Mouse (Mus musculus) monocyte, adult 5-6 weeks (primary cell): ENCODE measurements around the gene Ttc38. TPM values are rescaled to one million over a fixed set of nuclear protein-coding genes. Genes with fewer than 3 reads are reported as not detected.

Experiments used
- ATAC-seq: fragments of 153-309, 156-312 bp; replicated peaks from 2 replicates; pipeline ENCODE4 v1.8.0; 2017; ENCODE audit warnings: mild to moderate bottlenecking; ENCODE audit not compliant: low TSS enrichment, insufficient number of reproducible peaks, severe bottlenecking, poor library complexity, low FRiP score
- total RNA-seq: library from RNA; stranded (forward); fragments of 200-1000, 200-491, 200-594 nt; gene quantifications from 3 replicates; pipeline ENCODE4 v1.2.3, GENCODE M21; 2017

Ttc38 gene
- 6.7 to 8.5 TPM (median 7.5 TPM) in 3 replicates for total RNA-seq

- peak; percentile 92 for ATAC-seq
These were observed at the start of gene Ttc38 for GRCm38 (mm10) chr15:85831954-85832590. TSS of gene Ttc38 (plus strand) at chr15:85832306.

- ATAC-seq, result no peak
These were observed 49.0 kb upstream of the Ttc38 start for GRCm38 (mm10) chr15:85783146-85783545.

- ATAC-seq, result no peak
These were observed 47.8 kb upstream of the Ttc38 start for GRCm38 (mm10) chr15:85784341-85784740.

- no peak for ATAC-seq
These were observed 45.4 kb upstream of the Ttc38 start for GRCm38 (mm10) chr15:85786711-85787110.

GRCm38 (mm10) chr15:85787482-85787881 is 44.6 kb upstream of the Ttc38 start:
- no peak for ATAC-seq

- ATAC-seq, result no peak
These were observed 44.1 kb upstream of the Ttc38 start for GRCm38 (mm10) chr15:85788051-85788450.

GRCm38 (mm10) chr15:85788633-85789032 is 43.5 kb upstream of the Ttc38 start:
- no peak for ATAC-seq

GRCm38 (mm10) chr15:85791449-85791848 is 40.7 kb upstream of the Ttc38 start:
- ATAC-seq, result no peak

- no peak for ATAC-seq
These were observed 39.3 kb upstream of the Ttc38 start for GRCm38 (mm10) chr15:85792819-85793218.

GRCm38 (mm10) chr15:85795516-85795915 is 36.6 kb upstream of the Ttc38 start:
- ATAC-seq, result no peak

- no peak for ATAC-seq
These were observed 33.4 kb upstream of the Ttc38 start for GRCm38 (mm10) chr15:85798676-85799075.

- ATAC-seq, result no peak
These were observed 29.2 kb upstream of the Ttc38 start for GRCm38 (mm10) chr15:85802931-85803330.

- no peak for ATAC-seq
These were observed 25.2 kb upstream of the Ttc38 start for GRCm38 (mm10) chr15:85806886-85807285.

GRCm38 (mm10) chr15:85807404-85807803 is 24.7 kb upstream of the Ttc38 start:
- ATAC-seq, result no peak

- no peak for ATAC-seq
These were observed 24.1 kb upstream of the Ttc38 start for GRCm38 (mm10) chr15:85808031-85808430.

- ATAC-seq, result no peak
These were observed 23.7 kb upstream of the Ttc38 start for GRCm38 (mm10) chr15:85808434-85808833.

GRCm38 (mm10) chr15:85809091-85809490 is 23.0 kb upstream of the Ttc38 start:
- ATAC-seq, result no peak

GRCm38 (mm10) chr15:85810462-85810805 is 21.7 kb upstream of the Ttc38 start:
- no peak for ATAC-seq

- ATAC-seq, result peak; percentile 24
These were observed 21.1 kb upstream of the Ttc38 start for GRCm38 (mm10) chr15:85810806-85811521.

GRCm38 (mm10) chr15:85811535-85812277 is 20.4 kb upstream of the Ttc38 start, which contains the start of gene Cdpf1:
TSS of gene Cdpf1 (minus strand) at chr15:85811697.
- peak; percentile 94 for ATAC-seq
